Mouse (Mus musculus) small intestine, adult 2 months (tissue): ENCODE measurements around the gene Rgcc.

ENCODE experiments used
- CTCF ChIP-seq: fragments of 200-500 bp; IDR thresholded peaks from 2 replicates; pipeline ENCODE4 v1.5.1; 2012; ENCODE audit warnings: low read depth, mild to moderate bottlenecking, control low read depth, inconsistent platforms, low read length, moderate library complexity, mixed read lengths; ENCODE audit not compliant: insufficient replicate concordance, insufficient read length; ENCODE audit errors: extremely low read depth
- POLR2A ChIP-seq: fragments of 200-500 bp; IDR thresholded peaks from 2 replicates; pipeline ENCODE4 v1.6.1; 2012; ENCODE audit warnings: low read depth, mild to moderate bottlenecking, control low read depth, inconsistent platforms, low read length, moderate library complexity

GRCm38 (mm10) chr14:79256656-79257055 is 44.8 kb downstream of the Rgcc start:
- no peak for TF ChIP-seq CTCF
- TF ChIP-seq POLR2A: no peak
